Mouse (Mus musculus): Measurements from ENCODE around the gene Pdzk1. TPM values are rescaled to one million over a fixed set of nuclear protein-coding genes. Genes with fewer than 3 reads are reported as not detected.

Pdzk1 gene
- total RNA-seq, 2 experiments from 2014 or later, result 0.12 TPM; not detected in 1

DNA sequence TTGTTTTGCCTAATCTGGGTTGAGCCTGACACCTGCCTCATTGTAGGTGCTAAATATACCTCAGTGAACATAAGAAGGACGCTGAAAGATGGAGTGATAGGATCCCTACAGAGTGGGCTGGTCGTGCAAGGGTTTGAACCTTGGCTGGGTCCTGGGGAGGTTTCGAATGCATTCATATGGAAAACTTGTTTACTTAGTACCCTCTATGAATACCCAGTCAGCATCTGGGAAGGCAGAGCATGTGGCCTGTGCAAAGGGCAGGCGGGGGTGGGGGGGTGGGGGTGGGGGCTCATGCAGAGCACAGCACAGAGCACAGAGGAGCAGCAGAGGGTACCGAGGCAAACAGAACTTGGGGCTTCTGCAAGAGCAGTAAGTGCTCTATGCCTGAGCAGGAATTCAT is 3.8 kb downstream of the Pdzk1 start:
- DNase-seq, result no peak
- intact Hi-C loops (cut with DNase I), result no loop called here

- DNase-seq, result no peak
- intact Hi-C loops (cut with DNase I), result no loop called here
These were observed 5.7 kb downstream of the Pdzk1 start for GRCm38 (mm10) chr3:96834587-96835348.

DNA sequence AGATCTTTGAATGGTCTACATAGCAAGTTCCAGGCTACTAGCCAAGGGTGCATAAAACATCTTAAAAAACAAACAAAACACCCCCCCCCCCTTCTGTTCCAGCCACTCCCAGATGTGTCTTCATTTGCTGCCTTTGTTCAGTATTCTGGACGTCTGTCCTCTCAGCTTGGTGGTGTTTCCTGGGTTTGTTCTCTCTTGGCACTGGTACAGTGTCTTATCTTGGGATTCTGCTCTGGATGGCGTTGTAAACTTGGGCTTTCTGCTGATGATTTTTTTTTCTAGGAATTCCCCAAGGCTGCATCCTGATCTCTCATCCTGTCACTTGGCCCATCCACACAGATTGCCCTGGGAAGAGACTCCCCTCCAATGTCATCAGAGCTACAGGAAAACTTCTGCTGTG is 7.3 kb downstream of the Pdzk1 start:
- no peak for DNase-seq
- intact Hi-C loops (cut with DNase I), result no loop called here

DNA sequence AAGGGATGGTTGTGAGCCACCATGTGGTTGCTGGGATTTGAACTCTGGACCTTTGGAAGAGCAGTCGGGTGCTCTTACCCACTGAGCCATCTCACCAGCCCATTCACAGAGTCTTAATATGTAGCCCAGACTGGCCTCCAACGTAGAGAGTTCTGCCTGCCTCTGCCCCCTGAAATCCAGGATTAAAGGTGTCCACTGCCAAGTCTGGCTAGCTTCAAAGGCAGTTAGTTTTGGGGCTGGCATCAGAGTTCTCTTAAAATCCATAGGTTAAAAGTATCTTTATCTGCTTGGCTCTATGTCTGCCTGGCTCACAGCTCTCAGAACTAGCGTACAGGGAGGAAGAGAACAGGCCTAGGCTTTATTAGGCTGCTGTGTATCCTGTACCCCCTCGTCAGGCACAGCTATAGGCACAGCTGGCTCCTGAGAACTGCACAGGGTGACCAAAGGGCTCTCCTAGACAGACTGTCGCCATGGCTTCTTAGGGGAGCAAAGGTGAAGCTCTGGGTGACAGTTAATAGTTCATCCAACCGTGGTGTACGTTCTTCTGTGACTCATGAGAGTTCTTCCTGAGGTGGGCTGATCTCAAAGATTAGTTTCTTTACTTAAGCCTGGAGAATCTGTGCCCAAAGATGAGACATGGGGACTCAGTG is 10.0 kb downstream of the Pdzk1 start:
- no peak for DNase-seq
- intact Hi-C loops (cut with DNase I), result no loop called here

- intact Hi-C loops (cut with DNase I), result no loop called here
These were observed 16.1 kb downstream of the Pdzk1 start for GRCm38 (mm10) chr3:96845191-96845590.

GRCm38 (mm10) chr3:96845806-96846205 is 16.7 kb downstream of the Pdzk1 start:
- intact Hi-C loops (cut with DNase I), result no loop called here
- no peak for DNase-seq

More at GRCm38 (mm10) chr3:96845191-96845590, 16.1 kb downstream of the Pdzk1 start:
- DNase-seq, result no peak

DNA sequence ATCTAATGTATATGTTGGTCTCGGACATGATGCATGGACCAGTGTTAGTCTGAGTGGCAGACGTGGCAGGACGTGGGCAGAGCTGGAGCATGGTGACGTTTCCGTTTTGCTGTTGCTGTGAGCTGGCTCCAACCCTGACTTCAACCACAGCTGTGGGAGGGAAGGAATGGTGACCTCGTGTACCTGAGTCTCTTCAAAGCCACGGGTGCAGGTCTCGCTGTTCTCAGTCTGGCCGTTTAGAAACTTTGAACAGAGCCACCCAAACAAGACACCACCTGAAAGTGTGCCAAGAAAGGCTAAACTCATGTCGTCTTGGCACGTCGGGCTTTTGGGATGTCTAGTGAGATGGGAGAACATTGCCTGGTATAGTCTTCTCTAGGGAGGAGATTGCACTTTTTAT is 17.9 kb downstream of the Pdzk1 start:
- intact Hi-C loops (cut with DNase I), result no loop called here

DNA sequence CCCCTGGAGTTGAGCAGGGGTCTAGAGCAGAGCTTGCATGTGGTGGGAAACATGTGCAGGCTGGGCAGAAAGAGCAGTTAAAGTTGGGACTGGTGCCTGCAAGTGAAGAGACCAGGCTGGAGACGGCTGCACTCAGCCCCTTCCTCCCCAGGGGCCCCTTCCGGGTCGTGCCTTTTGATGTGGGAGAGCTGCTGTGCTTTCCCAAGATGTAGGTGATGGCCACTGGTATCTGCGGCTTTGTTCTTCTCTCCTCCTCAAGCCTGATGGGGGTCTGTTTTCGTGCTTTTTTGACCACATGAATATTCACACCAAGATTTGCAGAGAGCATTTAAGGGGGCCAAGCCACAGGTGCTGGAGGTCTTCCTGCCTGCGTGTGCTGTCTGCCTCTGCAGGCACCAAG is 18.6 kb downstream of the Pdzk1 start:
- DNase-seq, result no peak
- intact Hi-C loops (cut with DNase I), result no loop called here

More for the DNA sequence above, 17.9 kb downstream of the Pdzk1 start:
- no peak for DNase-seq

GRCm38 (mm10) chr3:96848470-96848869 is 19.4 kb downstream of the Pdzk1 start:
- intact Hi-C loops (cut with DNase I), result no loop called here
- DNase-seq, result no peak

DNA sequence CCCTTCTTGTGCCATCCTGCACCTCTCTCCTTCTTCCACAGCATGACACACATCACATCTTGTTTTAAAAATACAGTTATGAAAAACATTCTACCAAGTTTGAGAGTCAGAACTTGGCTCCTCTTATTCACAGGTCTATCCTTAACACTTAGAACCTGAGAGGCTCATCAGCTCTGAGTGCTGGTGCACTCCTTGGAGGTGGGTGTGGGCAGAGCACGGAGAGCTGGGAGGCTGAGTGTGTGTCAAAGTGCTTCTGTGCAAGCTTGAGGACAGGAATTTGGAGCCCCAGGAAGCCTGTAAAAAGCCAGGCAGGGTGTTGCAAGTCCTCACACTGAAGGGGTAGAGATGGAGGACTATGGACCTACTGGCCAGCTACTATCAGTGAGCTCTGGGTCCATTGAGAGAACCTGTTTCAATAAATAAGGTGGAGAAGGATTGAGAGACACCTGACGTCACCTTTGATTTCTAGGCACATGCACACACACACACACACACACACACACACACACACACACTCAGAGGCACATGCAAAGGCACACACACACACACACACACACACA is 20.2 kb downstream of the Pdzk1 start:
- no peak for DNase-seq
- intact Hi-C loops (cut with DNase I), result no loop called here

- intact Hi-C loops (cut with DNase I), result no loop called here
- DNase-seq, result no peak
These were observed 23.5 kb downstream of the Pdzk1 start for GRCm38 (mm10) chr3:96852561-96852960.

- DNase-seq, result no peak
- intact Hi-C loops (cut with DNase I), result no loop called here
These were observed 25.3 kb downstream of the Pdzk1 start for GRCm38 (mm10) chr3:96854376-96854775.

DNA sequence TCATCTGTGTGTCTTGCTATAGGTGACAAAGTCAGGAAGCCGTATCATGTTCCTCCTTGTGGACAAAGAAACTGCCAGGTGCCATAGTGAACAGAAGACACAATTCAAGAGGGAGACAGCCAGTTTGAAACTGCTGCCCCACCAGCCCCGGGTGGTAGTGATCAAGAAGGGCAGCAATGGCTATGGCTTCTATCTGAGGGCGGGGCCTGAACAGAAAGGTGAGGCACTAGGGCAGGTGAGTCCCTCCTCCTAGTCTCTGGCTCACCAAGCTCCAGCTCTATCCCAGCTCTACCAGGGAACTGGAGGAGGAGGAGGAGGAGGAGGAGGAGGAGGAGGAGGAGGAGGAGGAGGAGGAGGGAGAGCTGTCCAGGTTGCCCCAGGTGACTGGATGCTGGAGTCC is 26.7 kb downstream of the Pdzk1 start:
- no peak for DNase-seq
- intact Hi-C loops (cut with DNase I), result no loop called here

- DNase-seq, result no peak
- intact Hi-C loops (cut with DNase I), result no loop called here
These were observed 31.4 kb downstream of the Pdzk1 start for GRCm38 (mm10) chr3:96860498-96860897.

GRCm38 (mm10) chr3:96867863-96868262 is 38.8 kb downstream of the Pdzk1 start:
- no peak for DNase-seq
- intact Hi-C loops (cut with DNase I), result no loop called here

DNA sequence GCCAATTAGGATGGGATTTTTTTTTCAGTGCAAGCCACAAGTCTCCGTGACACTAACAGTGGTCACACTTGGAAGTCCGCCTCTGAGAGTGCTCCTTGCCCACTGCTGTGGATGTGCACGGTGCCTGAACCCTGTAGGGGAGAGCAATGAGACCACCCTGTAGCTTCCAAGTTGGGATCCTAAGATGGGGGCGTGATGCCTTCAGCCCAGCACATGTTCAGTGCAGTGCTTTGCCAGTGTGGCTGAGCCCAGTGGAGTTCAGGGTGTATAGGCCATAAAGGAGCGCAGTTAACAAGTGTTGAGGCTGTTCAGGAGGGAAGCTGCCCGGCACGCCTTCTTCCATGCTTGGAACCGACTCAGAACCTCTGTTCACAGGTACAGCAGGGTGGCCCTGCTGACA is 39.5 kb downstream of the Pdzk1 start:
- no peak for DNase-seq
- intact Hi-C loops (cut with DNase I), result no loop called here

- intact Hi-C loops (cut with DNase I), result no loop called here
These were observed 40.0 kb downstream of the Pdzk1 start for GRCm38 (mm10) chr3:96869091-96869490.

DNA sequence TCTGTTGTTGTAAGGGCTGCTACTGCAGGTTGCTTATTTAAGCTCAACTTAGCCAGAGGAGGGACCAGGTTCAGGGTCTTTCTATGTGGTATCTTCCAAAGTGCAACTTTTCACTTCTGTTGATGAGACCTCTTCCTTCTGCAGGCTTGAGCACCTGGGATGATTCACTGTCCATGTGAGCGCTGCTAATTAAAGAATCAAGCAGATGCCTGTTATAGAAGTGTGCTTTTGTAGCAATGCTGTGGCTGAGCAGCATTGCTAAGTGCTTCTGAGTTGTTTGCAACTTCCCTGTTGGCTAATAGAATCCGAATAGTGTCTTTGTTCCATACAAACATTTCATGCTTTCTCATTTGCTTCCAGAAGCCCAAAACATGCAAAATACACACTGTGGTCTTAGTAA is 41.2 kb downstream of the Pdzk1 start:
- intact Hi-C loops (cut with DNase I), result no loop called here
- DNase-seq, result no peak

More at GRCm38 (mm10) chr3:96869091-96869490, 40.0 kb downstream of the Pdzk1 start:
- no peak for DNase-seq

DNA sequence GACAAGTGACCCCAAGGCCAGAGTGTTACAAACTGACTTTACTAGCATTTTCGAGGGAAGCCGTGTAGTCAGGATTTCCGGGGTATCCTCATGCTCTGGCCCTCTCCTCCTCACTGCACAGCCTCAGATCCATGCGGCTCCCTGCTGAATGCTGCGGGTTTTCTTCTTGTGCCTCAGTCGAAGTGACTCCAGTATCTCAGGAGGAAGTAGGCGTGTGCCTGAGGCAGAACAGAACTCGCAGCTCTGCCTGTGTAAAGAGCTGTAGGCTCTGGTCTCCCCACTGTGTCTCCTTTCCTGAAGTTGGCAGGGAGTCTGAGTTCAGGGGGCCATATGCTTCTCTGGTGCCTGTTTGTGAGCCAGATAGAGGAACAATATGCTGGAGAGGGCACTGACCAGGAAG is 42.0 kb downstream of the Pdzk1 start:
- no peak for DNase-seq
- intact Hi-C loops (cut with DNase I), result no loop called here

DNA sequence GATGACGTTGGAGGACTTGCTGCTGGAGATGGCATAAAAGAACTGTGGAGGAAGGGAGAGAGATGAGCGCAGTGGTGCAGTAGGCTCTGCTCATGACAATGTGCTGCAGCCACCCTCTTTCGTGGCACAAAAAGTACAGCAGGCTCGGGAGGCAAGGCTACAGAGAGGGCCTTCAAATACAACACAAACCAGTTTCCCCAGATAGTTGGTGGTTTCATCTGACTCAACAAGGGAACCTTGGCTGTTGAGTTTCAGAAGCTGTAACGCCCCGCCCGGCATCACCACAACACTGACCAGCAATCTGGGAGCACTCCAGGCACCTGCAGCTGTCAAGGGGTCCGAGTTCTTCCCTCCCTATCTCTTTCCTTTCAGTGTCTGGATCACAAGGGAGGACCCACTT is 43.4 kb downstream of the Pdzk1 start:
- intact Hi-C loops (cut with DNase I), result no loop called here
- no peak for DNase-seq

- intact Hi-C loops (cut with DNase I), result no loop called here
- DNase-seq, result no peak
These were observed 45.9 kb downstream of the Pdzk1 start for GRCm38 (mm10) chr3:96874808-96875571.

All from heart, postnatal 14 days (tissue).